Mouse (Mus musculus) layer of hippocampus, postnatal 10 days (tissue): Measurements from ENCODE around the gene Paxx. TPM values are rescaled to one million over a fixed set of nuclear protein-coding genes. Genes with fewer than 3 reads are reported as not detected.
"Not testable (repeated sequence)": the region's sequence is repeated elsewhere in the genome, so short reads cannot be mapped to it uniquely, and the experiment has no call there.

Experiments
- DNase-seq, 2 experiments: peaks; one replicate each; pipeline ENCODE4 v3.0.0; 2021; ENCODE audit warnings: low spot score in 2 of 2
- microRNA-seq, 2 experiments: library from miRNA; unstranded; fragments of <30 nt; microRNA quantifications; one replicate each; pipeline ENCODE4 v1.2.0; 2021
- total RNA-seq, 2 experiments: library from RNA; stranded (reverse); gene quantifications; 2 replicates each; pipeline ENCODE4 v1.2.3; 2021

The Paxx gene
- total RNA-seq, 2 experiments from 2014 or later, result 56.1 to 68.6 TPM

- DNase-seq, result no peak
These were observed 43.5 kb downstream of the Paxx start for GRCm38 (mm10) chr2:25417426-25417825.

- not testable (repeated sequence) for DNase-seq
These were observed 47.5 kb downstream of the Paxx start for GRCm38 (mm10) chr2:25413436-25413835.

GRCm38 (mm10) chr2:25408908-25409307 lies 52.0 kb downstream of the Paxx start:
- no peak for DNase-seq

Small RNA genes within 50 kb of the gene (microRNA-seq; reads per million reads assigned to microRNA genes)
- gene Mir3087, result 4.5 to 5.8 reads per million in 2 experiments

Other genes starting within 250 kb of the Paxx start
- gene Nelfb, start 249.6 kb downstream of the Paxx start, total RNA-seq, result 10 to 100 TPM; 50.6 to 59.3 TPM
- gene Stpg3, start 246.5 kb downstream of the Paxx start, total RNA-seq, result not detected
- gene Fam166a, start 242.3 kb downstream of the Paxx start, total RNA-seq, result not detected
- 100 to 1,000 TPM; 394 to 449 TPM for gene Tubb4b, start 236.4 kb downstream of the Paxx start, total RNA-seq
- gene Slc34a3, start 226.7 kb downstream of the Paxx start, total RNA-seq, result not detected
- gene Rnf224, start 224.3 kb downstream of the Paxx start, total RNA-seq, result not detected
- gene Rnf208, start 218.8 kb downstream of the Paxx start, total RNA-seq, result 100 to 1,000 TPM; 212 to 216 TPM
- not detected for gene Cysrt1, start 218.6 kb downstream of the Paxx start, total RNA-seq
- gene AL732309.1, start 214.2 kb downstream of the Paxx start, total RNA-seq, result 1 to 10 TPM in 1 of 2 experiments, under 1 TPM in 1; 0.45 to 4.0 TPM
- gene Tmem203, start 205.7 kb downstream of the Paxx start, total RNA-seq, result 10 to 100 TPM; 35.6 to 39.1 TPM
- gene Tprn, start 198.5 kb downstream of the Paxx start, total RNA-seq, result 10 to 100 TPM; 13.9 to 14.0 TPM
- 10 to 100 TPM; 77.2 to 83.4 TPM for gene Ssna1, start 188.7 kb downstream of the Paxx start, total RNA-seq
- 10 to 100 TPM; 82.8 to 85.3 TPM for gene Anapc2, start 188.6 kb downstream of the Paxx start, total RNA-seq
- gene Tmem210, start 172.9 kb downstream of the Paxx start, total RNA-seq, result not detected
- gene Lrrc26, start 171.2 kb downstream of the Paxx start, total RNA-seq, result not detected
- 100 to 1,000 TPM; 345 to 348 TPM for gene Grin1, start 141.9 kb downstream of the Paxx start, total RNA-seq
- 10 to 100 TPM; 51.3 to 59.8 TPM for gene Man1b1, start 128.8 kb downstream of the Paxx start, total RNA-seq
- 10 to 100 TPM; 21.2 to 28.0 TPM for gene Dpp7, start 104.7 kb downstream of the Paxx start, total RNA-seq
- 10 to 100 TPM; 11.2 to 11.5 TPM for gene Uap1l1, start 95.4 kb downstream of the Paxx start, total RNA-seq
- gene Sapcd2, start 88.8 kb downstream of the Paxx start, total RNA-seq, result 10 to 100 TPM; 16.0 to 18.3 TPM
- 10 to 100 TPM; 26.1 to 26.6 TPM for gene Entpd2, start 65.2 kb downstream of the Paxx start, total RNA-seq
- 100 to 1,000 TPM; 416 to 446 TPM for gene Npdc1, start 61.7 kb downstream of the Paxx start, total RNA-seq
- under 1 TPM; 0.33 to 0.78 TPM for gene Fut7, start 37.8 kb downstream of the Paxx start, total RNA-seq
- gene Abca2, start 32.4 kb downstream of the Paxx start, total RNA-seq, result 100 to 1,000 TPM; 107 to 118 TPM
- under 1 TPM in 1 of 2 experiments, not detected in 1; 0.60 TPM for gene Clic3, start 4.3 kb downstream of the Paxx start, total RNA-seq
- 100 to 1,000 TPM; 257 to 743 TPM for gene Ptgds, start 9.0 kb upstream of the Paxx start, total RNA-seq
- gene Lcn12, start 32.8 kb upstream of the Paxx start, total RNA-seq, result not detected
- 100 to 1,000 TPM; 132 to 140 TPM for gene Fbxw5, start 39.7 kb upstream of the Paxx start, total RNA-seq
- 1 to 10 TPM; 1.5 to 1.9 TPM for gene C8g, start 40.6 kb upstream of the Paxx start, total RNA-seq
- 10 to 100 TPM in 1 of 2 experiments, 1 to 10 TPM in 1; 9.0 to 10.5 TPM for gene Traf2, start 85.8 kb upstream of the Paxx start, total RNA-seq
- gene Edf1, start 96.8 kb upstream of the Paxx start, total RNA-seq, result 100 to 1,000 TPM; 232 to 242 TPM
- 1 to 10 TPM; 1.0 to 5.4 TPM for gene Mamdc4, start 113.8 kb upstream of the Paxx start, total RNA-seq
- gene Phpt1, start 114.1 kb upstream of the Paxx start, total RNA-seq, result 10 to 100 TPM; 94.5 to 99.8 TPM
- 10 to 100 TPM; 82.7 to 84.8 TPM for gene Ajm1, start 120.7 kb upstream of the Paxx start, total RNA-seq
- 10 to 100 TPM; 84.7 to 96.9 TPM for gene Rabl6, start 147.4 kb upstream of the Paxx start, total RNA-seq
- gene Ccdc183, start 156.6 kb upstream of the Paxx start, total RNA-seq, result not detected
- 10 to 100 TPM; 19.9 to 21.1 TPM for gene Tmem141, start 160.9 kb upstream of the Paxx start, total RNA-seq
- gene Fcna, start 166.9 kb upstream of the Paxx start, total RNA-seq, result 1 to 10 TPM; 1.1 to 1.4 TPM
- not detected for gene Lcn8, start 192.0 kb upstream of the Paxx start, total RNA-seq
- not detected for gene Lcn5, start 196.9 kb upstream of the Paxx start, total RNA-seq
- gene Lcn6, start 215.7 kb upstream of the Paxx start, total RNA-seq, result not detected
- not detected for gene Lcn10, start 221.6 kb upstream of the Paxx start, total RNA-seq
- not detected for gene Obp2a, start 238.9 kb upstream of the Paxx start, total RNA-seq
- gene Bmyc, start 245.6 kb upstream of the Paxx start, total RNA-seq, result 10 to 100 TPM; 91.7 to 98.0 TPM